Mouse (Mus musculus): Measurements from ENCODE around the gene Alg11.

DNA sequence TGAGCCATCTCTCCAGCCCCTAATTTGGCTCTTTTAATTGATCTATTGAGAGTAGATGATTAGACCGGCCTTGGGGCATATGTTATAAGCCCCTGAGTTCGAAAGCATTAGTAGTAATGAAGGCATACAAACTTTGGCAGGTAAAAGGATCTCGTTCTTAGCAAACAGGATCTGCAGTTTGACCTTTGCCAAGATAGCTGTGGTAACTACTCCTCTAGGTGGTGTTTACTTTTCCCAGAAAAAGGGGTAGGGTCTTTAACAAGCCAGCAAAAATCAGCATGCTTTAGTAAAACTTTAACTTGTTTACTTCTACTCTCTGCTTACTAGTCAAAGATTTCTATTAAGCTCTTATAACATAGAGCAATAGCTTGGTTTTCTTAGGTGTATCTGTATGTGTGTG lies 18.0 kb upstream of the Alg11 start:
- no peak for TF ChIP-seq CTCF (IDR thresholded peaks at IDR 0.05; ENCODE audit: borderline replicate concordance, insufficient read depth, low read depth, low read length)
- TF ChIP-seq POLR2A (IDR thresholded peaks at IDR 0.05; ENCODE audit: borderline replicate concordance, insufficient read depth, low read length) = no peak

Measured in cerebellum, adult 2 months (tissue).